Mouse (Mus musculus): ENCODE results near the gene Cdv3.

Gene Cdv3

DNA sequence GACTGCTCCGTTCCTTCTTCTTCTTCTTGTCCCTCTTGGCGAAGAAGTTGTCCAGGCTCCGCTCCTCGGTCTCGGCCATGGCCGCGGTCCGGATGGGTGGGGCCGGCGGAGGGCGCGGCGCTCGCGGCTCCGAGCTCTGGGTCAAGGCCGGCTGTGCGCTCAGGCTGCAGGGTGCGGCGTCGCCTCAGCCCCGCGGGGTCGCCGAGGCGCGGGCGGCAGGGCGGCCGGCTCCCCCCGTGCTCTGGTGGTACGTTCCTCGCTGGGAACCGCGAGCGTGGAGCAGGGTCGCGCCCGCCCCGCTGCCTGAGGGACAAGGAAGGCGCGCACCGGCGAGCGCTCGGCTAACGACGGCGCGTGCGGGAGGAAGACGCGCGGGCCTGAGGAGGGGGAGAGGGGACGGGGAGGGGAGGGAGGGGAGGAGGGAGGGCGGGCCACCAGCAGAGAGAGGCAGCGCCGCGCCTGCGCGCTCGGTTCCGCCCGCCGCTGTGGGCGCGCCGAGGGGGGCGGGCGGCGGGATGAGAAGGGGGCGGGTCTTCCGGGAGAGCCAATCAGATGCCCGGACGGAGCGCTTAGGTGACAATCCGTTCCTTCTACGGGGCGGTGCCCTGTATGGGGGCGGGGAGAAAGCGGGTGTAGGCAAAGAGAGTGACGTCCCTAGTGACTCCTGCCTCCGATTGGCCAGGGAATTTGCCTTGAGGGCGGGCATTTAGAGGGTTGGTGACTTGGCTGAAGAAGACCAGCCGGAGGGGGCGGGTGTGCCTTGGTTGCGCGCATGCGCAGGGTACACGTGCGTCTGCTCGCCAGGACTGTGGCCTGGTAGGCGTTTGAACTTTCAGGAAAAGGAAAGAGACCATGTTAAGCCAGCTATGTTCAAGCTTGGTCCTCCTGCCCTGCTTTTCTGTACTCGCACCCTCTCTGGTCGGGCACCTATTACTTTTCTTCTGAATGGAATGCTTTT lies at the start of gene Cdv3:
Gene Cdv3, minus strand, starts transcription at position 551 of the 958 bp plus-strand sequence.
- CTCF ChIA-PET = no interaction called here
- POLR2A ChIA-PET = interaction anchor here (0.6 to 11.1 kb wide), 23 partner anchors 8 to 655 kb away, joined by 3 to 198 read pairs (median 4); partner anchors contain the start of genes Topbp1 (in 3 of the 4) and 1300017J02Rik (in 2 of the 4)

DNA sequence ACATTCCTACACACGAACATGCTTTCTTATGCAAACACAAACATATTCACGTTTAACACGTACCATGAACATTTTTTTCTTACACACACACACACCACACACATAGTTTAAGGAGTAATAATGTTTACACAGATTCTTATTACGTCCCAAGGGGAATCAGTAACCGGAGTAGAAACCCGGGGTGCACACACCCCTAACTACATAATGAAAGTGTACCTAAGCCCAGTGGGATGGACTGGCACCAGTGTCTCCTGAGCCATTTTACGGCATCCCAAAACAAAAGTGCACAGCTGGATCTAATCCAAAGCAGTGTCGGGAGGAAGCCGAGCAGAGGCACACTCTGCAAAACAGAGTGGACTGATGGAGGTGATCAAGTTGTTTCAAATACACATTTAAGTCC lies 47.8 kb upstream of the Cdv3 start:
- CTCF ChIA-PET = no interaction called here
- POLR2A ChIA-PET = interaction anchor here in 1 of 4 experiments (1.1 to 1.3 kb wide), 2 partner anchors 8 to 14 kb away, joined by 4 read pairs; no protein-coding TSS in a partner anchor

DNA sequence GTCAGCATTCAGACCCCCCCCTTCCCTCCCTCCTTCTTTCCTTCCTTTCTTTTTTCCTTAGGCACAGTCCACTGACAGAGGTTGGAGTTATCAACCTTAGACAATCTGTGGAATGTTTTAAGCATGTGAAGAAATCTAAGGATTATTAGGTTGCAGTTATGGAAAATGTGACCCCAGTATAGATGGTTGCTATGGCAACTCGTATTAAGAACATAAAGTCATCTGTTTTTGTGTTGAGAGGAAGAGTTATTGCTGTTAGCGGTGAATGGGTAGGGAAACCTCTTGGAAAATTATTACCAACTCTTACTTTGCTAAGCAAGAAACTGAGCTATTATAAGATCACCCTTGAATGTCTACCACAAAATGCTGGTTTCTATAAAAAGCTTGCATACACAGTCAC lies 43.5 kb upstream of the Cdv3 start:
- ChIA-PET POLR2A (no interaction called here), CTCF (no interaction called here)

DNA sequence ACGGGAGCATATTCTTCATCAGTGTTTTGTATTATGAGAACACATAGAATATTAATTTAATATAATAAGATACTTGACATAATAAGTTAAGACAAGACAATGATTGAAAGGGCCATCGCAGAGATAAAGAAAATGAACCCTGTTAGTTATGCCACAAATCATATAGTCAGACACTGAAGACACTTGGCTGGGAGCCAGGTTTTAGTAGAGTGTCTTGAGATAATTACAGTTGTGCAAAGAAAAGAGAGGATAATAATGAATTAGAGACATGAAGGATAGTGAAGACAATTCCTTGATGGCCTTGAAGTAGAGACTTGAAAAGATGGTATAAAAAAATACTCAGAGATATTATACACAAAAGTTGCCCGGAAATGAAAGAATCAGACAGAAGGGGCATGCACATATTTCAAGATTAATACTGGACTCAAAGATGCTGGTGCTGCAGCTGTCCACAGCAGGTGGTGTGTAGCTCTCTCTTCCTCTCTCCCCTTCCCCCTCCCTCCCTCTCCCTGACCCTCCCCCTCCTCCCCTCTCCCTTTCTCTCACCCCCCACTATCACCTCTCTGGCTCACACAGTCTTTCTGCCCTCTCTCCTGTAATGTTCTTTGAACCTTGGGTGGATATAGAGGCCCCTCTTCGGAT lies 42.6 kb upstream of the Cdv3 start:
- CTCF ChIA-PET = interaction anchor here in 1 of 4 experiments (0.7 kb wide), 1 partner anchor 88 kb away, joined by 3 read pairs; no protein-coding TSS in a partner anchor
- POLR2A ChIA-PET = interaction anchor here in 1 of 4 experiments (0.6 kb wide), 1 partner anchor 10 kb away, joined by 3 read pairs; no protein-coding TSS in a partner anchor

- POLR2A ChIA-PET = no interaction called here
- CTCF ChIA-PET = interaction anchor here in 1 of 4 experiments (1.4 kb wide), 1 partner anchor 30 kb away, joined by 3 read pairs; no protein-coding TSS in a partner anchor
These were observed 37.8 kb upstream of the Cdv3 start for GRCm38 (mm10) chr9:103403331-103403973.

DNA sequence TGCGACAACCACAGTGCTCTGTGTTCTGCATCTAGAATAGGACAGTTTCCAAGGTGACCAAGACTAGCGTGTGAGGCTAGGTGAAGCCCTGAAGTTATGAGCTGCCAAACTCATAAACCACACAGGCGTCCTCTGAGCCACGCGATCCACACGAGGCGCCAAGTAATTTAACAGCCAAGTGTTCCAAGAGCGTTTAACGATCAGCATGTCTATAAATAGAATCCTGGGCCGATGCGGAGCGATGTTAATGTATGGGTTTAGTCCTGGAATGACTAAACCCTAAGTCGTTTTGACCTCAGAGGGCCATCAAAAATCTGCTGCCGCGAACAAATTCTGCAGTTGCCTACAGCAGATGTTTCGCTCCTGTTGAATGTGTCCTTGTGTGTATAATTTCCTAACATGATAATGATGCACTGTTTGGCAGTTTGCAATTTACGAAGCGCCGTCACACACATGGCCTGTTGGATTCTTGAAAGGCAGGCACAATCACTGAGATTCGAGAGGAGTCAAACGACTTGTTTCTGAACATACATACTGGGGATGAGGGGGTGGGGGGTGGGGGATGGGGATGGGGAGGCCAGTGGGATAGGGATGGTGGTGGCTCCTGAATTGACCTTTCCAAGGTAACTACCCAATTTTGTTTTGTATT lies 33.0 kb upstream of the Cdv3 start:
- CTCF ChIA-PET = interaction anchor here in 1 of 4 experiments (0.6 kb wide), 1 partner anchor 1026 kb away, joined by 4 read pairs; no protein-coding TSS in a partner anchor
- POLR2A ChIA-PET = interaction anchor here in 3 of 4 experiments (0.6 to 2.3 kb wide), 8 partner anchors 10 to 732 kb away, joined by 3 to 9 read pairs (median 4); no protein-coding TSS in a partner anchor

- ChIA-PET POLR2A (interaction anchor here in 2 of 4 experiments (0.8 to 4.3 kb wide), 11 partner anchors 10 to 88 kb away, joined by 3 to 12 read pairs (median 4); no protein-coding TSS in a partner anchor), CTCF (interaction anchor here in 2 of 4 experiments (0.8 to 1.3 kb wide), 3 partner anchors 34 to 167 kb away, joined by 3 read pairs; no protein-coding TSS in a partner anchor)
These were observed 27.6 kb upstream of the Cdv3 start for GRCm38 (mm10) chr9:103393256-103393655.

GRCm38 (mm10) chr9:103391796-103392372 lies 26.2 kb upstream of the Cdv3 start:
- CTCF ChIA-PET = interaction anchor here in 2 of 4 experiments (0.7 to 0.8 kb wide), 2 partner anchors 184 to 436 kb away, joined by 3 to 4 read pairs; no protein-coding TSS in a partner anchor
- POLR2A ChIA-PET = interaction anchor here in 3 of 4 experiments (0.6 to 4.3 kb wide), 7 partner anchors 8 to 39 kb away, joined by 3 to 12 read pairs (median 9); no protein-coding TSS in a partner anchor

DNA sequence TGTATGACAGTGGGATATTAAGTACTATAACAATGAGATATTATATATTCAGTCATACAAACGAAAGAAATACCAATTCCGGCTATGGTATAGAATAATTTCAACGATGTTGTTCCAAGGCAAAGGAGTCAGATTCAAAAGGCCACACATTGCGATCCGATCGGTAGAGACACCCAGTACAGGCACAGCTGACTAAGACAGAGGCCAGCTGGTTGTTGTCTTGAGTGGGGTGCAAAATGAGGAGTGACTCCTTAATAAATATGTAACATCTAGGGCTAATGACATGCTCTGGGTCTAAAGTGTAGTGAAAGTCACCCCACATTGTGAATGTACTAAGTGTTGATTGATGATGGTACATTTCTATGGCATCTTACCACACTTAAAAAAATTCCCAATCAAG lies 23.6 kb upstream of the Cdv3 start:
- CTCF ChIA-PET = no interaction called here
- POLR2A ChIA-PET = no interaction called here

- POLR2A ChIA-PET = interaction anchor here in 2 of 4 experiments (0.6 to 1.4 kb wide), 4 partner anchors 10 to 13 kb away, joined by 3 to 5 read pairs (median 4); no protein-coding TSS in a partner anchor
- CTCF ChIA-PET = no interaction called here
These were observed 21.5 kb upstream of the Cdv3 start for GRCm38 (mm10) chr9:103387011-103387653.

DNA sequence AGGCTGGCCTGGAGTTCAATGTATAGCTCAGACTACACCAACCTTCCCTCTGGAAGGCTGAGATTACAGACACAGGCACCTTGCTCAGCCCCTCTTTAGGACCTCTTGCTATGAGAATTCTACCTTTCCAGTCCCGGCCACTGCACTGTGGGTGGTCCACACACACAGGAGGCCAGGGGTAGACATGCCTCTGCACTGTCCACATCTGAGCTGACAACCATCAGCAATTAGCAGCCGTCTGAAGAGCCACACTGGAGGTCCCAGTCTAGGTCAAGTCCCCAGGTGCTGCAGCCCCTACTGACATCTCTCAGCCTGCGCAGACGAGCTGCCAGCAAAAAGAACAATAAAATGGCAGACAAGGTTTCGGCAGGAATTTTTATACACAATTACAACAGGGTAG lies 20.9 kb upstream of the Cdv3 start:
- ChIA-PET POLR2A (interaction anchor here in 2 of 4 experiments (0.6 to 1.2 kb wide), 3 partner anchors 10 to 12 kb away, joined by 3 to 5 read pairs (median 5); no protein-coding TSS in a partner anchor), CTCF (no interaction called here)

GRCm38 (mm10) chr9:103385600-103385999 lies 20.0 kb upstream of the Cdv3 start:
- ChIA-PET CTCF (no interaction called here), POLR2A (no interaction called here)

GRCm38 (mm10) chr9:103384141-103384796 lies 18.6 kb upstream of the Cdv3 start:
- POLR2A ChIA-PET = interaction anchor here in 2 of 4 experiments (1.0 to 2.0 kb wide), 3 partner anchors 8 to 18 kb away, joined by 3 to 10 read pairs (median 5); partner anchors contain the start of gene Cdv3 (in 1 of the 2)
- CTCF ChIA-PET = no interaction called here

DNA sequence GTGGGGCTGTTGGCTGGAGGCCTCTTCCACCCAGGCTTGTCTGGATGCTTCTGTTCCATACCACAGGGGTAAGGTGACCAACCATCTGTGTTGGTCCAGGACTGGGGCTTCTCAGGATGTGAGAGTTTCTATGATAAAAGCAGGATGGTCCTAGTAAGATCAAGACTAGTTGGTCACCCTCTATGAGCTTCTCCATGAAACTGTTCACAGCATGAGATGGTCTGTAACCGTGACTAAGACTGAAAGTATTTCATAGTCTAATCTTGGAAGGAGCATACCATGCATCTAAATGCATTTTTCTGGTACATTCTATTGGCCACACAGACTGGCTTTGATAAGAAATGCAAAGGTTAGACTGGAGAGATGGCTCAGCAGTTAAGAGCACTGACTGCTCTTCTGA lies 17.9 kb upstream of the Cdv3 start:
- ChIA-PET POLR2A (interaction anchor here in 2 of 4 experiments (0.7 to 2.0 kb wide), 8 partner anchors 8 to 176 kb away, joined by 3 to 10 read pairs (median 3); partner anchors contain the start of gene Cdv3 (in 1 of the 2)), CTCF (interaction anchor here in 1 of 4 experiments (0.5 kb wide), 1 partner anchor 289 kb away, joined by 3 read pairs; no protein-coding TSS in a partner anchor)

- CTCF ChIA-PET = interaction anchor here in 1 of 4 experiments (0.5 kb wide), 1 partner anchor 289 kb away, joined by 3 read pairs; no protein-coding TSS in a partner anchor
- POLR2A ChIA-PET = interaction anchor here in 2 of 4 experiments (0.7 to 2.0 kb wide), 9 partner anchors 9 to 585 kb away, joined by 3 to 10 read pairs (median 3); partner anchors contain the start of gene Cdv3 (in 1 of the 2)
These were observed 17.3 kb upstream of the Cdv3 start for GRCm38 (mm10) chr9:103382989-103383388.

- ChIA-PET POLR2A (interaction anchor here in 3 of 4 experiments (0.5 to 2.8 kb wide), 32 partner anchors 9 to 322 kb away, joined by 3 to 16 read pairs (median 4); partner anchors contain the start of genes 1300017J02Rik (in 2 of the 3), Cdv3 (in 2 of the 3) and Topbp1 (in 2 of the 3)), CTCF (interaction anchor here in 1 of 4 experiments (0.6 kb wide), 1 partner anchor 173 kb away, joined by 3 read pairs; no protein-coding TSS in a partner anchor)
These were observed 14.9 kb upstream of the Cdv3 start for GRCm38 (mm10) chr9:103380566-103380965.
